Mouse (Mus musculus): ENCODE results near the gene Dnah8. TPM values are rescaled to one million over a fixed set of nuclear protein-coding genes. Genes with fewer than 3 reads are reported as not detected.
A peak's percentile ranks its signal among the peaks of the same experiment; 100 is the strongest.

The Dnah8 gene
- polyA plus RNA-seq, 1 experiment from 2014 or later, result 0.76 TPM

GRCm38 (mm10) chr17:30611221-30612074 lies 12.7 kb upstream of the Dnah8 start:
- H3K4me2 ChIP-seq (ENCODE audit: low read depth, low read length, severe bottlenecking), result peak overlapping the region; percentile 60
- H3K4me1 ChIP-seq (replicated peaks; ENCODE audit: control insufficient read depth, insufficient read depth, low read length), result peaks cover 8% of the 10 kb centered on the region; the same call in 1 of the 2 replicates
- ATAC-seq (replicated peaks; ENCODE audit: low FRiP score) (no peak), DNase-seq (ENCODE audit: low spot score) (no peak)
- peak overlapping the region; percentile 86 for H3K9ac ChIP-seq (ENCODE audit: low read length)
- 24% methylated on average over 18 of the region's 18 CpGs for WGBS
- peak overlapping the region; percentile 61 for H3K4me3 ChIP-seq (ENCODE audit: low read depth, low read length)
- no peaks in the 10 kb centered on the region for H3K9me3 ChIP-seq (ENCODE audit: control insufficient read depth, low read length)
- H3K27ac ChIP-seq (ENCODE audit: low read depth, low read length), result peak overlapping the region; percentile 7; the same call in 1 of the 2 replicates
- H3K36me3 ChIP-seq (ENCODE audit: control insufficient read depth, insufficient read depth, low read length), result no peaks in the 10 kb centered on the region
- H3K27me3 ChIP-seq (ENCODE audit: control insufficient read depth, insufficient read depth, low read length), result no peaks in the 10 kb centered on the region

GRCm38 (mm10) chr17:30612075-30612859 lies 11.9 kb upstream of the Dnah8 start:
- no peaks in the 10 kb centered on the region for H3K27me3 ChIP-seq (ENCODE audit: control insufficient read depth, insufficient read depth, low read length)
- H3K9ac ChIP-seq (ENCODE audit: low read length), result peak overlapping the region; percentile 86
- WGBS, result under 1% methylated on average over 34 of the region's 34 CpGs
- DNase-seq (ENCODE audit: low spot score) (peak; percentile 98), ATAC-seq (replicated peaks; ENCODE audit: low FRiP score) (peak; percentile 100)
- H3K4me3 ChIP-seq (ENCODE audit: low read depth, low read length), result peak overlapping the region; percentile 61
- peak overlapping the region; percentile 60 for H3K4me2 ChIP-seq (ENCODE audit: low read depth, low read length, severe bottlenecking)
- no peaks in the 10 kb centered on the region for H3K9me3 ChIP-seq (ENCODE audit: control insufficient read depth, low read length)
- H3K27ac ChIP-seq (ENCODE audit: low read depth, low read length), result peak overlapping the region; percentile 7; the same call in 1 of the 2 replicates
- peaks cover 8% of the 10 kb centered on the region; the same call in 1 of the 2 replicates for H3K4me1 ChIP-seq (replicated peaks; ENCODE audit: control insufficient read depth, insufficient read depth, low read length)
- H3K36me3 ChIP-seq (ENCODE audit: control insufficient read depth, insufficient read depth, low read length), result no peaks in the 10 kb centered on the region

- DNase-seq (ENCODE audit: low spot score) (no peak), ATAC-seq (replicated peaks; ENCODE audit: low FRiP score) (no peak)
- H3K4me3 ChIP-seq (ENCODE audit: low read depth, low read length), result no peak overlapping the region
- H3K27ac ChIP-seq (ENCODE audit: low read depth, low read length), result no peak overlapping the region
- H3K9me3 ChIP-seq (ENCODE audit: control insufficient read depth, low read length), result no peaks in the 10 kb centered on the region
- H3K9ac ChIP-seq (ENCODE audit: low read length), result no peak overlapping the region
- H3K4me2 ChIP-seq (ENCODE audit: low read depth, low read length, severe bottlenecking), result no peak overlapping the region
- no peaks in the 10 kb centered on the region for H3K36me3 ChIP-seq (ENCODE audit: control insufficient read depth, insufficient read depth, low read length)
- peaks cover 6% of the 10 kb centered on the region; the same call in 1 of the 2 replicates for H3K4me1 ChIP-seq (replicated peaks; ENCODE audit: control insufficient read depth, insufficient read depth, low read length)
- H3K27me3 ChIP-seq (ENCODE audit: control insufficient read depth, insufficient read depth, low read length), result no peaks in the 10 kb centered on the region
These were observed 10.8 kb upstream of the Dnah8 start for GRCm38 (mm10) chr17:30613350-30613749.

- Histone ChIP-seq H3K27me3 (ENCODE audit: control insufficient read depth, insufficient read depth, low read length) (no peaks in the 10 kb centered on the region), H3K9ac (ENCODE audit: low read length) (no peak overlapping the region), H3K36me3 (ENCODE audit: control insufficient read depth, insufficient read depth, low read length) (no peaks in the 10 kb centered on the region), H3K9me3 (ENCODE audit: control insufficient read depth, low read length) (no peaks in the 10 kb centered on the region), H3K27ac (ENCODE audit: low read depth, low read length) (no peak overlapping the region), H3K4me2 (ENCODE audit: low read depth, low read length, severe bottlenecking) (no peak overlapping the region), H3K4me1 (replicated peaks; ENCODE audit: control insufficient read depth, insufficient read depth, low read length) (peaks cover 5% of the 10 kb centered on the region; the same call in 1 of the 2 replicates), H3K4me3 (ENCODE audit: low read depth, low read length) (no peak overlapping the region)
- ATAC-seq (replicated peaks; ENCODE audit: low FRiP score) (no peak), DNase-seq (ENCODE audit: low spot score) (no peak)
- WGBS, result 87% methylated on average over 5 of the region's 5 CpGs
These were observed 8.0 kb upstream of the Dnah8 start for GRCm38 (mm10) chr17:30616203-30616602.

- WGBS, result 89% methylated on average over 3 of the region's 3 CpGs
- H3K4me1 ChIP-seq (replicated peaks; ENCODE audit: control insufficient read depth, insufficient read depth, low read length), result no peaks in the 10 kb centered on the region
These were observed 5.8 kb upstream of the Dnah8 start for GRCm38 (mm10) chr17:30618136-30618891.

GRCm38 (mm10) chr17:30619153-30619552 lies 5.0 kb upstream of the Dnah8 start:
- H3K27me3 ChIP-seq (ENCODE audit: control insufficient read depth, insufficient read depth, low read length), result no peaks in the 10 kb centered on the region
- H3K9ac ChIP-seq (ENCODE audit: low read length), result no peak overlapping the region
- no peak overlapping the region for H3K4me3 ChIP-seq (ENCODE audit: low read depth, low read length)
- H3K27ac ChIP-seq (ENCODE audit: low read depth, low read length), result no peak overlapping the region
- 80% methylated on average over 2 of the region's 2 CpGs for WGBS
- H3K4me2 ChIP-seq (ENCODE audit: low read depth, low read length, severe bottlenecking), result no peak overlapping the region
- no peaks in the 10 kb centered on the region for H3K9me3 ChIP-seq (ENCODE audit: control insufficient read depth, low read length)
- ATAC-seq (replicated peaks; ENCODE audit: low FRiP score) (no peak), DNase-seq (ENCODE audit: low spot score) (no peak)
- no peaks in the 10 kb centered on the region for H3K4me1 ChIP-seq (replicated peaks; ENCODE audit: control insufficient read depth, insufficient read depth, low read length)
- no peaks in the 10 kb centered on the region for H3K36me3 ChIP-seq (ENCODE audit: control insufficient read depth, insufficient read depth, low read length)

More at GRCm38 (mm10) chr17:30618136-30618891, 5.8 kb upstream of the Dnah8 start:
- H3K4me2 ChIP-seq (ENCODE audit: low read depth, low read length, severe bottlenecking), result no peak overlapping the region
- DNase-seq (ENCODE audit: low spot score) (no peak), ATAC-seq (replicated peaks; ENCODE audit: low FRiP score) (no peak)
- H3K4me3 ChIP-seq (ENCODE audit: low read depth, low read length), result no peak overlapping the region
- no peaks in the 10 kb centered on the region for H3K27me3 ChIP-seq (ENCODE audit: control insufficient read depth, insufficient read depth, low read length)
- H3K9ac ChIP-seq (ENCODE audit: low read length), result no peak overlapping the region
- no peak overlapping the region for H3K27ac ChIP-seq (ENCODE audit: low read depth, low read length)
- H3K36me3 ChIP-seq (ENCODE audit: control insufficient read depth, insufficient read depth, low read length), result no peaks in the 10 kb centered on the region
- no peaks in the 10 kb centered on the region for H3K9me3 ChIP-seq (ENCODE audit: control insufficient read depth, low read length)

GRCm38 (mm10) chr17:30620548-30620947 lies 3.6 kb upstream of the Dnah8 start:
- H3K4me3 ChIP-seq (ENCODE audit: low read depth, low read length), result no peak overlapping the region
- ATAC-seq (replicated peaks; ENCODE audit: low FRiP score) (no peak), DNase-seq (ENCODE audit: low spot score) (no peak)
- H3K9me3 ChIP-seq (ENCODE audit: control insufficient read depth, low read length), result no peaks in the 10 kb centered on the region
- no peaks in the 10 kb centered on the region for H3K27me3 ChIP-seq (ENCODE audit: control insufficient read depth, insufficient read depth, low read length)
- H3K9ac ChIP-seq (ENCODE audit: low read length), result no peak overlapping the region
- H3K4me2 ChIP-seq (ENCODE audit: low read depth, low read length, severe bottlenecking), result no peak overlapping the region
- H3K4me1 ChIP-seq (replicated peaks; ENCODE audit: control insufficient read depth, insufficient read depth, low read length), result no peaks in the 10 kb centered on the region
- WGBS, result 73% methylated on average over 2 of the region's 2 CpGs
- H3K27ac ChIP-seq (ENCODE audit: low read depth, low read length), result no peak overlapping the region
- no peaks in the 10 kb centered on the region for H3K36me3 ChIP-seq (ENCODE audit: control insufficient read depth, insufficient read depth, low read length)

GRCm38 (mm10) chr17:30621450-30621849 lies 2.7 kb upstream of the Dnah8 start:
- no peak for ATAC-seq (replicated peaks; ENCODE audit: low FRiP score)
- H3K4me2 ChIP-seq (ENCODE audit: low read depth, low read length, severe bottlenecking), result no peak overlapping the region
- no peaks in the 10 kb centered on the region for H3K36me3 ChIP-seq (ENCODE audit: control insufficient read depth, insufficient read depth, low read length)
- H3K4me1 ChIP-seq (replicated peaks; ENCODE audit: control insufficient read depth, insufficient read depth, low read length), result no peaks in the 10 kb centered on the region
- no peak for DNase-seq (ENCODE audit: low spot score)
- no peak overlapping the region for H3K4me3 ChIP-seq (ENCODE audit: low read depth, low read length)
- H3K27ac ChIP-seq (ENCODE audit: low read depth, low read length), result no peak overlapping the region
- whole genome bisulfite sequencing, result 69% methylated on average over 4 of the region's 4 CpGs
- no peaks in the 10 kb centered on the region for H3K27me3 ChIP-seq (ENCODE audit: control insufficient read depth, insufficient read depth, low read length)
- H3K9ac ChIP-seq (ENCODE audit: low read length), result no peak overlapping the region
- H3K9me3 ChIP-seq (ENCODE audit: control insufficient read depth, low read length), result no peaks in the 10 kb centered on the region

Measured in forebrain, embryonic 11.5 days (tissue).